Mouse (Mus musculus) liver (tissue): ENCODE measurements at regions not wholly inside any gene's neighbourhood (a gene's known extent, or its start where the extent isn't known, plus 50 kb on each side); places are given as distances from the start of the nearest gene placed in this dataset.

Experiments
- DNase-seq: peaks from one replicate; pipeline ENCODE4 v3.0.0-alpha.2; 2020; ENCODE audit warnings: mixed read lengths

DNA sequence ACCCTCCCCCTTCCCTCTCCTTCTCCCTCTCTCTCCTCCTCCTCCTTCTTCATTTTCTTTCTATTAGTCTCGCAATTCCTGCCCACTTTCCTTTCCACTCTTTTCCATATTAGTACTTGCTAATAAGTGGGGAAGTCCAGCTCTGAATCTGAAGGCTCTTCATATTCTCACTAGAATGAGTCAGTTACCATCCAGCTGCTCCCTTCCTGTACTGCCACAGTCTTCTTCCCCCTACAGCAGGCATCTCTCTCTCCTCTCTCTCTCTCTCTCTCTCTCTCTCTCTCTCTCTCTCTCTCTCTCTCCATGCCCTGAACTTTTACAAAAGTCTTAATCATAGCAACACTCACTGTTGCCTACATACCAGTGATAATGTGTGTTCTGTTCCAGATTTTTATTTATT lies 226.6 kb upstream of the Pter start:
- DNase-seq = no peak

DNA sequence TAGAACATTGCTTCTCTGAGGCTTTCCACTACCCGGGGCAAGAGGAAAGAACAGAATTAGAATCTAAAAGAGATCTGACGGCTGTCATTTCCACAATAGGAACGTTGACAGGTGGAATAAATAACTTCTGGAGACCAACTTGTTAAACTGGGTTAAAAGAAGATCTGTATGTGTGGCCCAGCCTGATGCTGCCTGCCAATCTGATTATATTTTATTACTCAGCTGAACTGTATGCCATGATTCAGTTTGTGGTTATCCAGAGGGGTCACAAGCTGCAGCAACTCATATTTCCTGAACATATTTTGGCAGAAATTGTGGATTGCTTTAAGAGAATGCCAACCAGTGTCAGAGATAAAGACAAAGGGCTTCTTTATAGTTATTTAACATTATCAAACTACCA lies 224.5 kb upstream of the Pter start:
- DNase-seq = no peak

DNA sequence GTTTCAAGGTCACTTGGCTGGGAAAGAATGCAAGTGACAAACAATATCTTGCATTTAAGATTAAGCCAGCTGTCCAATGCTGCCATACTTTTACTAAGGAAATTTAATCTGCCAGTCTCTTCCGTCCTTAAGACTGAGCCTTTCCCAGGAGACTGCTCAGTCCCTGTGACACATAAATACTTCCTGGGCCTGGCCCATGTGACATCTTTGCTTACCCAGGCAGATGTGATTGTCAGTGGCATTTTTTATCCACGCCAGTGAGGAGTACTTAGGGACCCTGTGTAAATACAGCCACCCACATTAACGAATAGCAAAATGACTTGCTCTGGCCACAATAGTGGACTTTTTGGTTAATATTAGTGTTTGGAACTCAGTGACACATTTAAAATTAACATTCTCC lies 216.3 kb upstream of the Pter start:
- no peak for DNase-seq

DNA sequence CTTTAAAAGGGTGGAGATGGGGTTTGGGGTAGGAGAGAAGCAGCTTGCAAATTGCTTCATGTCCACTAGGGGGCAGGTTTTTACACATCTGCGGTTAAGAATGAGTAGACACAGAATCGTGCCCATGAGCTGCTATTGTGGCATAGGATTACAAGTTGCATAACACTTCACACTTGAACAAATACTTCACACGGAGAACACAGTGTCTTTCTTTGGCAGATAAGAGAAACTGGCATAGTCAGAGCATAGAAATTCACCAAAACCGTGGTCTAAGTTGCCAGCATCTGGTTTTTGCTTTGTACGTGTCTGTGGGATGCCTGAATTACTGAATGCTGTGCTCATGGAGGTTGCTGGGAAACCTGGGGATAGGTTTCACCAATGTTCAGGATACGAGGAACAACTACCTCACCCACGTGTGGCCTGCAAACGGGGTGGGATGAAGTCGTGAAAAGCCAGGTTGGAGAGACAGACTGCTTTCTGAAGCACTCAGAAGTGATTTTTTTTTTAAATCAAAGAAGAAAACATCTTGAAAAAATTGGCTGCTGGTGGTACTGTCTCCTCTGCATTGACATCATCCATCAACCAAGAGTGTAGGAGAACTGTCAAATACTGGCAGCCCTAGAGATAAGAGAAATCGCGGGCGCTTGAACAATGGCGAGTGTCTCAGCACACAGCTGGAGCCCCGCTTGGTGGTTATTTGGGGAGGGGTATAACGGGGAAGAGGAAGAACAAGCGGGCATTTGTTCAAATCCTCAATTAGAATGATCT lies 214.5 kb upstream of the Pter start:
- DNase-seq = peak; percentile 36

DNA sequence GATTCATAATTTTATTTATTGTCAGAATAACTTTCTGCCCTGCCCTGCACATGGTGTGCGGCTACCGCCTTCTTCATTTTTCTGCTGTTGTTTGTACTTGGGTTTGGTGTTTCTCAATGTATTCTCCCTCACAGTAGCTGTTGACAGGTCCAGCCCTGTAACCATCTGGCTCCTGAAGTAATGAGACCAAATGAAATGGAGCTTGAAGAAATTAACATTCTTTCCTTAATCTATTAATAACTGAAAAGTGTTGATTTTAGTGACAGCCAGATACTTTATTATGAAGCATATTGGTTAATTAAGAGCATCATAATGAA lies 214.0 kb upstream of the Pter start:
- no peak for DNase-seq

DNA sequence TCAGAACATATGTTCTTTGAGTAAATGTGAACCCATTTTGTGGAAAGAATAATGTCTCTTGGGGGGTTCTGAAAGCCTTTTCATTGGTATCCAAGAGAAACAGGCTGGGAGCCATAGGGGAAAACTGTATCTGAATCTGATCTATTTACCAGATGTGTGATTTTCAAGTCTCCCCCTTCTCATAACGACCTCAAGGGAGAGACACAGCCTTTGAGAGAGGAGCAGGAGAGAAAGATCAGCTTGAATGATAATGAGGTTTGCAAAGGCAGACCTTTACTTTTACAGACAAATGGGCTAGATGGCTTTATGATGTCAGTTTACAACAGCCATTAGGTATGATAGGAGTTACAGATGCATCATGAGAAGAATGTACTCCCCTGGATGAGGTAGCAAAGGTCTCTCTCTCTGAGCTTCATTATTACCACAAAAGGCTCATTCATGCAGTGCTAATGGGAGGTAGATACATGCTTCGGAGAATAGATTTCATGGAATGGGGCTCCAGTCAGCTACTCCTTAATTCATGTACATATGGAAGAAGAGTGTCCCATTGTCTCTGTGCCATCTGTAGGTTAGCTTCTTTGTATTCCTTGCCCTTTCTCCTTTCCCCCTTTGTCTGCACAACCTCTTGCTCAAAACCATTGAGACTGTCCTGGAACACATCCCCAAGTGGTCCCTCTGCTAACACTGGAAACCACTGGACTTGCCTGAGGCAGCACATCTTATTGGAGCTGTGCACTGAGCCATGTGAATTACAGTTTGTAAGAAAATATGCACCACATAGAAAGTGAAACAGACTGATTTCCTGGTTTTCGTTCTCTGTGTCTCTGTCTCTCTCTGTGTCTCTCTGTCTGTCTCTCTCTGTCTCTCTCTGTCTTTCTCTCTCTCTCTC lies 207.5 kb upstream of the Pter start:
- no peak for DNase-seq

DNA sequence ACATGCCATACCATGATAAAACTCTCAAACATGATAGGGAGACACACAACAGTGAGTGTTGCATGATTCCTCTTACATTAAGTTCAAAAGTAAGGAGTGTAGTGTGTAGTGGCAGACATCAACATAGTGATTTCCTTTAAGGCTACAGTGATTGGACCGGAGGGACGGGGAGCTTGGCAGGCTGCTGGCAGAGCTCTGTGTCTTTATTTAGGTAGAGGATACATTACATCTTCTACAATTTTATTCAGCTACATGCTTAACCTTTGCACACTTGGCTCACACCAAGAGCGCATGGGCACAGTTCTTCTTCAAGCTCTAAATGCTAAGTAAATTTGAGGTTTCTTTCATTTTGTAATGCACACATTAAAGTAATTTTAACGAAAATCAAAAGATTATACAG lies 194.6 kb upstream of the Pter start:
- DNase-seq = no peak

DNA sequence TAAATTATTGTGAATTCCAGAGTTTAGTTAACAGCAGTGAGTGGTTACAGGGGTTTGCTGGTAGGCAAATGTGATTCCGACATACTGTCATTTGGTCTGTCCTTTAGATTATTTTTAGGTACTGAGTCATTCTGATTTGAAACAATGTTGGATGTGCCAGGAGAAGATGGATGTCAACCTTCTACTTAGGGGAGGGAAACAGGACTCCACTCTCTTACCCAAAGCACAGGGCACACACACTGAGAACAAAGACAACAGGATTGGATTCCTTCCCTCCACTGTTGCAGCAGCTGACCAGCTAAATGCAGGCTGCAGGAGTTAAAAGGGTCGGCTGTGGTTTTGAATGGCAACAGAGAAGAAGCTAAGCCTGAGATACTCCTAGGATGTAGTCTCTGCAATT lies 186.7 kb upstream of the Pter start:
- DNase-seq = no peak

DNA sequence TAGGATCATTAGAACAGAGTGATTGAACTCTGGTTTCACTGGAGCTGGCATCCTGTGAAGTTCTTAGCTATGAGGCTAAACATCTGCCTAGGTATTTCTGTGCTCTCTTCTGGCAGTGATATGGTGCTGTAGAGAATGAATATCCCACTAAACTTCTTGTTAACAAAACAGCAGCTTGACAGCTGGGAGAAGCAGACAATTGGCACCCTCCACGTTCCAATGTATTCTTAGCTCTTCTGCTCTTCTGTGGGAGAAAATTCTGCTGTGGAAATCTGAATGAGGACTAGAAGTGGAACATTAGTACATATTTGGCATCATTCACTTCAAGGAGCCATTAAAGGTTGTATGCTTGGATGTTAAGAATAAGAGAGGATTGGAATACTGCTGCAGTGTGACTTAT lies 177.0 kb upstream of the Pter start:
- DNase-seq = no peak

DNA sequence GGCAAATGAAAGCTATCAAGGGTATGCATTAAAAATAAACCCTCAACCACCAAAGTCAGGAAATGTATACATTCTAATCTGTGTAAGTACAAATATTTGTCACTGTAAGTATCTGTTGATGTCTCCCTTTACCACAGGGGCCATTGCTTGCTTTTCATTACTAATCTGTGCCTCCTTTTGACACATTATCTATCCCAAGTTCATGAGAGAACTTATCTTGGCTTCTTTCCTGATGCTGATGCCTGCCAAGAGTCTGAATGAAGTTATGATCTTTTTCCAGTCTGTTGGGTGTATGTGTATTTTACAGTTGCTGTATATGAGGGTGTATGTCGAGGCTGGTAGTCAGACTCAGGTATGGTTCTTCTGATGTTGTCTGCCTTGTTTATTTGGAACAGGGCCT lies 165.0 kb upstream of the Pter start:
- no peak for DNase-seq

DNA sequence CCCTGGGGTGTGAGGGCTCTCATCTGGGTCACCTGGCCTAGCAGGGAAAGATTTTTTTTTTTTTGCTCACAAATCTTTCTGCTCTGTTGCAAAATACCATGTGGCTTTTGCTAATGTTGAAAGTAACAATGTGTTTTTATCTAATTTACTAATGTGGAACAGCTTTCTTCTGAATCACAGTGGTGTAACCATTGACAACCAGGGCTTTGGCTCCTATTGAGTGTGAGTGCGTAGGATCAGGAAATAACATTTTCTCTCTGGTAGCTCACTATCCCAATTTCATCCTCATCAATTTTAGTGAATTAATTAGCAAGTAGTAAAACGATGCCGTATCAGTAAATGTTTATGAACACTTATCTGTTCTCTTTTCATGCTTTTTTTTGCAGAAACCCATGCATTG lies 163.9 kb upstream of the Pter start:
- no peak for DNase-seq

DNA sequence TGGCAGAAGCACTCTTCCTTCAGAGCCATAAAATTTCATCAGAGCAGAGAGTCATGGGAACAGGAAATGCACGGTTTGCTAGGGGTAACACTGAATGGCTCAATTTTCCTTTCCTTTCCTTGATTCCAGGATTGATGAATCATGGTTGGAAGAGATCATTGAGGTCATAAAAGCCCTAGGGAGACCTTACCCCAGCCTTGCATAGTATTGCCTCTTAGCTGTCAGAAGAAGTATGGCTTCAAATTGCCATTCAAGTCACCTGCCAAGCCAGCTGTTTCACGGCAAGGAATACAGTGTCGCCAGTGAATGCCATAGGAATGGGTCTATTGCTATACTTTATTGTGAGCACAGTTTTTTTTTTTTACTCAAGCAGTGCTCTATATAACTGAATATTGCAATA lies 162.4 kb upstream of the Pter start:
- no peak for DNase-seq

DNA sequence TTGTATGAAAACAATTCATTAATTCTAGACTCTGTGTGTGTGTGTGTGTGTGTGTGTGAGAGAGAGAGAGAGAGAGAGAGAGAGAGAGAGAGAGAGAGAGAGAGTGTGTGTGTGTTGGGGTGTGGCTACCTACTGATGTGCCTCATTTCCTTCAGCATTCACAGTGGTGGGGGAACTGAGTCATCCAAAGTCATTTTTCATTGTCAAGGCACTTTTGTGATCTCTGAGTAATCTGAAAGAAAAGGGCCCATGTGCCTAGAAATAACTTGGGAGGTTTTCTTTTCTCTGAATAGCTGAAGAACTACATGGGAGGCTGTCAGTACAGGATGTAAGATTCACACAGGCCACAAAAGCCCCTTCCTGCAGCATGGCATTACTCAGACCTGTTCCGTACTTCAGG lies 159.3 kb upstream of the Pter start:
- no peak for DNase-seq

DNA sequence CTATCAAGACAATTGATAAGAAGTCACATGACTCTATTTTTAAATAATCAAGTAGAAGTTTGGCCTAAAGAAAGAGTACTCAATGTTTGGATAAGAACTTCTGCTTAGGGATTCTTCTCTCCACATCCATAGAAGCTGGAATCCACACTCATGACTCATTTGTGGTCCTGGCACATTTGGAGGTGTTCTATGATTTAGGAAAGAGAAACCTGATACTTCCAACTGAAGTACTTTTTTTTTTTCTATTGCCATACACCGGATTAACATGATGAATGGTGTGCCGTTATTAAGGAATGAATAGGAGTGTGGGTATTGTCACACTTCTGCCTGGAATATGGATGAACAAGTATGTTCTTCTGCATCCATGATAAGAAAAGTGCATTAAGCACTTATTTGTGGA lies 158.5 kb upstream of the Pter start:
- DNase-seq = no peak

DNA sequence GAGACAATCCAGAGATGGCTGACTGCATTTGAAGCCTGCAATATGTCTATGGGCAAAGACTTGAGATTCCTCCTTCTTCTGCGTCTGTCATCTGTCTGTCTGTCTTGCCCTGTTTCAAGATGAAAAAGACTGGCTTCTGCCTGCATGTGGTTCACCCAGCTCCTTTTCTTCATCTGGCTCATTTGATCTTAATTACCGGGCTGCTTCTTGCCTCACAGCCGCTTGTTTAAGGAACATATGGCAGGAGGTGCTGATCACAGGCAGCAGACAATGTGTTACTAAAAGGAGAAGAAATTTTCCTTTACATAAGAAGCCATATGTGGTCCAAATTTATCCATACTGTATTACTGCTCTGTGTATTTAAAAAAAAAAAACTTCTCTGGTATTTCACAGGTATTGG lies 147.0 kb upstream of the Pter start:
- DNase-seq = no peak

DNA sequence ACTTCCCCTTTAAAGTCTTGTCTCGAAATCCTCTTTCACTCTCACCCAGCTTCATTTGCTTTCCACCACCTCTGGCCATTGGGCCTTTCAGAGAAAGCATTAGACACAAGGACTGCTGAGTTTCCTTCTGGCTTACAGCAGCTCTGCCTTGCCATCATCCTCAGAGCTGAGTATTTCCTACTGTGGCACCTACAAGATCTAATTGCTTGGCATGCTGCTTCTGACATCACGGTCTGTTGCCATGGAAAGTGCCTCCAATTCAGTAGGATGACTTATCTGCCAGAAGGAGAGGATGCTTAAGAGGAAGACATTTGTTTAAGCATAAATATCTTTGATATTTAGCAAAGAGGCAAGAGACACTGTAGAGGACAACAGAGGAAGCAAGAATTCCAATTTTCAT lies 146.1 kb upstream of the Pter start:
- no peak for DNase-seq

DNA sequence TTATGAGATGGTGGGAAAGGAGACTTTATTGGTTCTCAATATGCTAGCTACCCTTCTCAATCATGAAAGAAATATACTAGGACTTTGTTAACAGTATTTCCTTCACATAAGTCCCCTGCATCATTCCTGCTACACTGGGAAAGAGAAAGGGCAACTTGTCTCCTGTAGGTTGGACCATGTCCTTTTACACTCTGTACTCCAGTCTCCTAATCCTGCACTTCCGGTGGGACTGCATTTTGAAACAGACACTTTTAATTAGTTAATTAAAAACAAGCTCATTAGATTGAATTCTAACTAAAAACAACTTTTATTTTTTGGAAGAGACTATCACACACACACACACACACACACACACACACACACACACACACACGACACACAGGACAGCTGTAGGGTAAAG lies 131.2 kb upstream of the Pter start:
- DNase-seq = no peak

DNA sequence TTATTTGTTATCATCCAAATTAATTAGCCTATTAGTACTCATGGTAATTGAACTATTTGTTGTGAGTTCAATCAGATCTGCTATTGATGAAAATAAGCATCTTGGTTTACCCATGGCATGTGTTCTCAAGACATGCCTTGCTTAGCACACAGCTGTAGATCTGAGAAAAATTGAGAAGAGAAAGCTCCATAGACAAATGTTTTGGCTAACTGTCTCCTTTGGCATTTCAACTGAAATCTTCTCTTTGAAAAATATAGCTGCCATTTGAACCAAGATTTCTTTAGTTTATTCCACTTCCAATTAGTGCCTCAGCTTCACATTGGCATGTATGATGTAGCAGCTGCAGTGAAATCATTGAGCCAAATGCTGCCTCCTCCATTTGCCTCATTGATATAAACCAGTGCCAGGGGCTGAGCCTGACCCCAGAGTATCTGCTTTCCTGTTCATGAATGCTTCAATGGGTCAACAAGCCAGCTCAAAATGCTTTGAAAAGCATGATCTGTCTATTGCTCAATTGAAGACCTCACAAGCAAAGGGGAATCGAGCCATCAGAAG lies 126.1 kb upstream of the Pter start:
- DNase-seq = no peak

DNA sequence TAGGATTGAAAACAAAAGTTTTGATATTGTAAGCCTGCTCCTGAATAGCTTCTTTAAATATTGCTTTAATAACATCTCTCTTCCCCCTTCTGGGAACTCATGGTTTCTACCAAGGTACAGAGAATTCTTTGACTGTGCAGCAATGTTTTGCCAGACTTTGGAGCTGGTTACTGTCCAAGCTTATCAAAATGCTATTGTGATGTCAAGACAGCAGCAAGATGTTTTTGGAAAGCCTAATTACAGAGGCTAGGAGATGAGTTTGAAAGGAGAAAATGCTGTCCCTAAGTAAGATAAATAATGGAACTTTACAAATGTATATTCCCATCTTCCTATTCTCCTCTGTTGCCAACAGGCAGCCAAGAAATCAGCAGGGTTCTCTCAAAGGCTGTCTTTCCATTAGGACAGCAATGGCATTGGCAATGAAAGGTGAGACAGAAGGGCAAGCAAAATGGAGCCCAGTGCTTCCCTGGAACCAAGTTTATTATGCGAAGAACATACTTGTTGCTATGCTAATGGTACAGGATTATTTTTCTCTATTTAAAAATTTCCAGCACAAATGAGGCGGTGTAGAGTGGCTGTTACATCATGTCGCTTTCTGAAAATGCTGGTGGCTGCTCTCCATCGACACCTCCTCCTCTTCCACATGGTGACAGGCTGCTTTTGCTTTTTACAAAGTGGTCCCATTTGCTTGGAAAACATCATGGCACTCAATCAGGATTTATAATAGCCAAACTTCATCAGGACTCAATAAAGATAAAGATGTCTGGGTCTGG lies 124.5 kb upstream of the Pter start:
- DNase-seq = no peak

DNA sequence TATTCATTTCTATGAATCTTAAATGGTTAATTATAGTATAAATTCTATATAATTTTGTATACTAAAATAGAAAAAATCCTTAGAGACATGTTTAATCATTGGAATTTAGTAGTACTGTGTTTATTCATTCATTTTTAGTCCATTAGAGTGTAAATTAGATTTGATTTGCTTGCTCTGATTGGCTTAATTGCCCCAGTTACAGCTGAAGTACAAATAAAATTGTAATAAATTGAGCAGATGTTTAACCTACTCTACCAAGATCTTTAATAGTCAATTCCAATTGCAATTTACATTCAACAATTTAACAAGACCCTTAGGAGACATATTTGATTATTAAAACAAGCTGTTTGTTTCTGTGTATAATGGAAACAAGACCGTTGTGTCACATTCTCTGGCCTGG lies 121.2 kb upstream of the Pter start:
- no peak for DNase-seq

DNA sequence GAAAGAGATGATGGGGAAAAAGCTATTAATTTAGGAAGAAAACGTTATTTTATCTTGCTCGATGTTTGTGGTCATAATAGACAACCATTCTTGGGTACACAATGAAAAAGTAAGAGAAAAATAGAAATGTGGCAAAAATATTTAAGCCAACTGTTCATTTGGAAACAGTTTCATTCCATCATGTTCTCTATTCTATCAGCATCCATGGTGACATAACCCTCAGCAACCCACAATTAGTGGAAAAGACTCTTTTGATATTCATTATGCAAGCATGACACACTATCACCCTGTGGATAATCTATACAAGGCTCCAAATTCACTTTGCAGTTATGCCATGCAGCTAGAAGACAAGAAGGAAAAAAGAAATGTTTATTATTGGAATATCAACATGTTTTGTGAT lies 118.7 kb upstream of the Pter start:
- DNase-seq = no peak

DNA sequence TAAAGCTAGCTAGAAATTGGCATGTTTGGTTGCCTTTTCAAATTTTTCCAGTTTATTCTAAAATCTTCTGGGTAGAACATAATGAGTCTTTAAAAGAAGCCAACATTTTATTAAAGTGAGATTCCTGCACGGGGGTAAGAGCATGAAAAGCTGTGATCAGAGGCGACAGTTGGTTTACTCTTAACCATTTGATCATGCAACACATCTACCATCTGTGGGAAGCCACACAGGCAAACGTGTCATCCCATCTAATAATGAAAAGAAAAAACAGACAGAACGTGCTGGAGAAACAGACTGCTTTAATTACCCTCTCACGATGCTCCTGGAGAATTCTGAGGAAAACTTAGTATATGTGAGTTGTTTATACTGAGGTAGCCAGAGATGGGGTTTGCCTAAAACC lies 115.4 kb upstream of the Pter start:
- no peak for DNase-seq

DNA sequence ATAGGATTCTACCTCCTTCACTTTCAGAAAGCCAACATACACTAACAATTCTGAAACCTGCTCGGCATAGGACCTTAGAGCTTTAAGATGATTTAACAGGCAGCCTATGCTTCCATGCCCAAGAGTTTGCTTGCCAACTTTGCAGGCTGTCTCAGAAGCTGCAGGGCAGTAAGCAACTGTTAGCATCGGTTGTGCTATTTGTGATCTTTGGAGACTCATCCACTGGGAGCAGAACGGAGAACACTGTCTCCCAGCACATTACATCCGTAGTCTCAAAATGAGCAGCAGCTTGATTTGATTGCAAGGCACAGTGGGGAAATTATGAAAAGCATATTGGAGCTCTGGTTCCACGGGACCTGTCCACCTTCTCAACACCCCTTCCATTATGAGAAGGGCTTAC lies 108.5 kb upstream of the Pter start:
- no peak for DNase-seq

DNA sequence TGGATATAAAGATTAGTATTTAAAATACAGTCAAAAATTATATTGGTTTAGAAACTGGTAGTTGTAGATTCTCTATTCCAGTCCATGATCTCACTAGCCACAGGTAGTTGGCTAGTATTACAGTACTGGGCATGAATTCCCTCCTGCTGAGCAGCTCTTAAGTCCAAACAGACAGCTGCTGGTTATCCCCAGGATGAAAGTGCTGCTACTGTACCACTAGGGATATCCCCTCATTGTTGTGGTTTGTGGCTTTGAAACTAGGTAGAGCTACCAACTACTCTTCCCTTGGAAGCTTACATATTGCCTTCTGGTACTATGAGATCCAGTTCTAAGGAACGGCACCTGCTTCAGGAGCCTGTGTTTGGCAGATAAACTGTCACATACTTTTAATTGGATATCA lies 97.9 kb upstream of the Pter start:
- DNase-seq = no peak
